Comparison of ENCODE assay signal across 14 mouse cellular contexts in genomic region chr11:86828396-86828795, GRCm38 (mm10). TPM values are rescaled to one million over a fixed set of nuclear protein-coding genes. Genes with fewer than 3 reads are reported as not detected.
DNase-seq lines count a peak whose midpoint lies in the region; ATAC-seq and TF ChIP-seq lines count a peak whose summit lies in the region.
"Had no signal": no experiment of that assay in that cellular context is flagged by ENCODE, and none has a peak within 500 bp of the region (broad histone marks: within the 10 kb centered on the region; RNA-seq: fewer than 3 reads in every experiment).

No protein-coding gene starts in this region.

- TF ChIP-seq CTCF in embryonic fibroblast, embryonic 13.5 days (IDR thresholded peaks at IDR 0.05; ENCODE audit: borderline replicate concordance, insufficient read depth, low read length), result no peak

- H3K27me3 ChIP-seq in heart, embryonic 12.5 days (replicated peaks), result no peaks in the 10 kb centered on the region
- no peaks in the 10 kb centered on the region for H3K27me3 ChIP-seq in heart, embryonic 11.5 days (ENCODE audit: control insufficient read depth, insufficient read depth, low read length)
- no peaks in the 10 kb centered on the region for H3K27me3 ChIP-seq in forebrain, embryonic 11.5 days (ENCODE audit: control insufficient read depth, insufficient read depth, low read length)
- H3K27me3 ChIP-seq: CH12.LX; intestine, embryonic 15.5 days; liver, embryonic 12.5 days had no signal

- H3K4me3 ChIP-seq in heart, embryonic 12.5 days, result no peak overlapping the region
- H3K4me3 ChIP-seq in heart, embryonic 11.5 days (ENCODE audit: low read depth, low read length), result no peak overlapping the region
- H3K4me3 ChIP-seq in embryonic fibroblast, embryonic 13.5 days (ENCODE audit: insufficient read depth, low read length), result no peak overlapping the region
- no peak overlapping the region for H3K4me3 ChIP-seq in forebrain, embryonic 11.5 days (ENCODE audit: low read depth, low read length)
- H3K4me3 ChIP-seq: erythroblast, embryonic 14.5 days; intestine, embryonic 15.5 days; liver, embryonic 12.5 days had no signal

- peaks cover 7% of the 10 kb centered on the region for H3K4me1 ChIP-seq in heart, embryonic 12.5 days (replicated peaks)
- peaks cover 7% of the 10 kb centered on the region; the same call in 1 of the 2 replicates for H3K4me1 ChIP-seq in heart, embryonic 11.5 days (ENCODE audit: control insufficient read depth, insufficient read depth, low read length)
- H3K4me1 ChIP-seq in embryonic fibroblast, embryonic 13.5 days (ENCODE audit: control insufficient read depth, insufficient read depth, low read length), result no peaks in the 10 kb centered on the region
- no peaks in the 10 kb centered on the region for H3K4me1 ChIP-seq in forebrain, embryonic 11.5 days (replicated peaks; ENCODE audit: control insufficient read depth, insufficient read depth, low read length)
- H3K4me1 ChIP-seq: intestine, embryonic 15.5 days; liver, embryonic 12.5 days had no signal

- no peak overlapping the region for H3K9ac ChIP-seq in heart, embryonic 12.5 days
- H3K9ac ChIP-seq in heart, embryonic 11.5 days (ENCODE audit: low read depth, low read length), result no peak overlapping the region
- H3K9ac ChIP-seq in forebrain, embryonic 11.5 days (ENCODE audit: low read length), result no peak overlapping the region
- H3K9ac ChIP-seq: intestine, embryonic 15.5 days; liver, embryonic 12.5 days had no signal

- WGBS in heart, embryonic 12.5 days, result 13% methylated on average over 6 of the region's 6 CpGs
- 20% methylated on average over 6 of the region's 6 CpGs for WGBS in heart, embryonic 11.5 days (ENCODE audit: insufficient replicate concordance)
- 78% methylated on average over 6 of the region's 6 CpGs for WGBS in forebrain, embryonic 11.5 days

- no peak overlapping the region for H3K4me2 ChIP-seq in heart, embryonic 12.5 days
- H3K4me2 ChIP-seq in heart, embryonic 11.5 days, result no peak overlapping the region
- H3K4me2 ChIP-seq in forebrain, embryonic 11.5 days (ENCODE audit: low read depth, low read length, severe bottlenecking), result no peak overlapping the region
- H3K4me2 ChIP-seq: intestine, embryonic 15.5 days; liver, embryonic 12.5 days had no signal

- peak overlapping the region; percentile 58 for H3K27ac ChIP-seq in heart, embryonic 12.5 days (ENCODE audit: poor library complexity, severe bottlenecking)
- no peak overlapping the region for H3K27ac ChIP-seq in heart, embryonic 11.5 days (ENCODE audit: low read depth, low read length)
- H3K27ac ChIP-seq in embryonic fibroblast, embryonic 13.5 days (ENCODE audit: insufficient read depth, low read length), result peak overlapping the region; percentile 56
- H3K27ac ChIP-seq in forebrain, embryonic 11.5 days (ENCODE audit: low read depth, low read length), result no peak overlapping the region
- H3K27ac ChIP-seq: intestine, embryonic 15.5 days; liver, embryonic 12.5 days had no signal

- DNase-seq in kidney, postnatal 14 days, result peak; percentile 19
- no peak for DNase-seq in kidney, adult 18-20 months
- DNase-seq in CD4-positive helper T cell, adult 2 months (ENCODE audit: low read depth, low spot score), result peak; percentile 89
- DNase-seq in yolk sac, embryonic 10.5 days (ENCODE audit: low spot score), result no peak
- DNase-seq in forebrain, embryonic 11.5 days (ENCODE audit: low spot score), result no peak
- DNase-seq: adrenal gland, postnatal 14 days; heart, adult 18-20 months had no signal

- no peaks in the 10 kb centered on the region for H3K9me3 ChIP-seq in heart, embryonic 12.5 days (replicated peaks)
- no peaks in the 10 kb centered on the region for H3K9me3 ChIP-seq in heart, embryonic 11.5 days (replicated peaks; ENCODE audit: control insufficient read depth, low read length)
- H3K9me3 ChIP-seq in forebrain, embryonic 11.5 days (ENCODE audit: control insufficient read depth, low read length), result no peaks in the 10 kb centered on the region
- H3K9me3 ChIP-seq: intestine, embryonic 15.5 days; liver, embryonic 12.5 days had no signal

- no peak for TF ChIP-seq POLR2A in embryonic fibroblast, embryonic 13.5 days (IDR thresholded peaks at IDR 0.05; ENCODE audit: low read depth, low read length)

- peak; percentile 22; the same call in 1 of the 2 replicates for ATAC-seq in heart, embryonic 12.5 days (ENCODE audit: insufficient number of reproducible peaks, low FRiP score)
- ATAC-seq in heart, embryonic 11.5 days (replicated peaks; ENCODE audit: insufficient number of reproducible peaks, low FRiP score, low TSS enrichment), result no peak
- no peak for ATAC-seq in forebrain, embryonic 11.5 days (replicated peaks; ENCODE audit: low FRiP score)
- ATAC-seq: intestine, embryonic 15.5 days; liver, embryonic 12.5 days had no signal

- no peaks in the 10 kb centered on the region for H3K36me3 ChIP-seq in heart, embryonic 12.5 days
- H3K36me3 ChIP-seq in heart, embryonic 11.5 days (ENCODE audit: control insufficient read depth, insufficient read depth, low read length), result no peaks in the 10 kb centered on the region
- H3K36me3 ChIP-seq in forebrain, embryonic 11.5 days (ENCODE audit: control insufficient read depth, insufficient read depth, low read length), result no peaks in the 10 kb centered on the region
- H3K36me3 ChIP-seq: intestine, embryonic 15.5 days; liver, embryonic 12.5 days had no signal

RNA-seq across cellular contexts. Expression of gene Dhx40, which starts 20.9 kb away (rescaled TPM):
- 16.3 and 16.5 TPM in 2 replicates for polyA plus RNA-seq in heart, embryonic 12.5 days (2016; fragmentation: Nextera tagmentation; extraction: Ambion mirVana)
- polyA plus RNA-seq in heart, embryonic 11.5 days (2014; fragmentation: Nextera tagmentation; extraction: Ambion mirVana), result 15.0 and 16.9 TPM in 2 replicates
- polyA plus RNA-seq in embryonic fibroblast, embryonic 13.5 days (2011; ENCODE audit: insufficient read length, low read depth, missing spikeins), result 33.7 and 38.9 TPM in 2 replicates
- polyA plus RNA-seq in forebrain, embryonic 11.5 days (2014; fragmentation: Nextera tagmentation; extraction: Ambion mirVana), result 47.5 and 54.1 TPM in 2 replicates

Comparison
In these comparisons a context has a peak if more than half of its experiments do, and no peak if none do; other contexts are left out.
1. H3K27ac ChIP-seq: peak in heart, embryonic 12.5 days (single experiment) and embryonic fibroblast, embryonic 13.5 days (single experiment); none in heart, embryonic 11.5 days (single experiment) and forebrain, embryonic 11.5 days (single experiment).
2. DNase-seq: peak in kidney, postnatal 14 days (single experiment) and CD4-positive helper T cell, adult 2 months (single experiment); none in kidney, adult 18-20 months (single experiment), yolk sac, embryonic 10.5 days (single experiment) and forebrain, embryonic 11.5 days (single experiment).